Mouse (Mus musculus) common myeloid progenitor, adult 5-6 weeks (primary cell): ENCODE data around the gene Wasl. TPM values are rescaled to one million over a fixed set of nuclear protein-coding genes. Genes with fewer than 3 reads are reported as not detected.

ENCODE experiments used
- ATAC-seq: replicated peaks from 2 replicates; pipeline ENCODE4 v1.8.0; 2016; ENCODE audit warnings: low read depth, mild to moderate bottlenecking, moderate TSS enrichment, inconsistent platforms; ENCODE audit not compliant: poor library complexity, severe bottlenecking
- total RNA-seq: library from RNA; stranded (forward); fragments of 200-1000, 187-1606 nt; gene quantifications from 2 replicates; pipeline ENCODE4 v1.2.3, GENCODE M21; 2017

Gene Wasl
- total RNA-seq, result 14.5 and 20.0 TPM in 2 replicates

- peak; percentile 91 for ATAC-seq
These were observed at the start of gene Wasl for GRCm38 (mm10) chr6:24664867-24665458. Gene Wasl (minus strand): TSS chr6:24665009.

- ATAC-seq, result no peak
These were observed 42.7 kb upstream of the Wasl start for GRCm38 (mm10) chr6:24707499-24707898.

GRCm38 (mm10) chr6:24707090-24707489 lies 42.3 kb upstream of the Wasl start:
- ATAC-seq, result no peak

- no peak for ATAC-seq
These were observed 32.4 kb upstream of the Wasl start for GRCm38 (mm10) chr6:24697216-24697615.

- no peak for ATAC-seq
These were observed 31.3 kb upstream of the Wasl start for GRCm38 (mm10) chr6:24696117-24696516.

GRCm38 (mm10) chr6:24694455-24695410 lies 29.9 kb upstream of the Wasl start:
- ATAC-seq, result no peak

GRCm38 (mm10) chr6:24687871-24688270 lies 23.1 kb upstream of the Wasl start:
- no peak for ATAC-seq

- ATAC-seq, result no peak
These were observed 18.3 kb upstream of the Wasl start for GRCm38 (mm10) chr6:24683113-24683512.

- ATAC-seq, result no peak
These were observed 3.0 kb upstream of the Wasl start for GRCm38 (mm10) chr6:24667829-24668228.

- no peak for ATAC-seq
These were observed 1.4 kb upstream of the Wasl start for GRCm38 (mm10) chr6:24666248-24666647.

- ATAC-seq, result peak; percentile 27
These were observed 509 bp downstream of the Wasl start for GRCm38 (mm10) chr6:24664133-24664866.

- no peak for ATAC-seq
These were observed 1.3 kb downstream of the Wasl start for GRCm38 (mm10) chr6:24663196-24664132.

GRCm38 (mm10) chr6:24662483-24662882 lies 2.3 kb downstream of the Wasl start:
- ATAC-seq, result no peak

GRCm38 (mm10) chr6:24661879-24662278 lies 2.9 kb downstream of the Wasl start:
- no peak for ATAC-seq

- ATAC-seq, result no peak
These were observed 7.0 kb downstream of the Wasl start for GRCm38 (mm10) chr6:24657647-24658387.

- no peak for ATAC-seq
These were observed 8.7 kb downstream of the Wasl start for GRCm38 (mm10) chr6:24656094-24656493.

GRCm38 (mm10) chr6:24651538-24651937 lies 13.3 kb downstream of the Wasl start:
- no peak for ATAC-seq

GRCm38 (mm10) chr6:24650719-24651118 lies 14.1 kb downstream of the Wasl start:
- ATAC-seq, result no peak

GRCm38 (mm10) chr6:24648403-24648802 lies 16.4 kb downstream of the Wasl start:
- no peak for ATAC-seq
